Mouse (Mus musculus) thymus, adult 2 months (tissue): ENCODE data around the gene 2210017I01Rik.

Experiments used
- CTCF ChIP-seq: fragments of 200-500 bp; IDR thresholded peaks from 2 replicates; pipeline ENCODE4 v1.5.1; 2012; ENCODE audit warnings: mild to moderate bottlenecking, control low read depth, low read length, moderate library complexity, borderline replicate concordance; ENCODE audit not compliant: control insufficient read depth, poor library complexity, insufficient read depth; ENCODE audit errors: extremely low read depth
- POLR2A ChIP-seq: fragments of 200-500 bp; IDR thresholded peaks from 2 replicates; pipeline ENCODE4 v1.6.1; 2012; ENCODE audit warnings: mild to moderate bottlenecking, low read length, control low read depth, moderate library complexity; ENCODE audit not compliant: control insufficient read depth, poor library complexity, insufficient read depth; ENCODE audit errors: extremely low read depth

- TF ChIP-seq CTCF, result no peak
- no peak for TF ChIP-seq POLR2A
Observed at GRCm38 (mm10) chr3:92656826-92657225, 49.5 kb upstream of the 2210017I01Rik start, which contains the start of gene Lce1b.
